Mouse (Mus musculus) olfactory bulb, adult 2 months (tissue): ENCODE measurements around the gene Rsf1.

Source experiments
- CTCF ChIP-seq: fragments of 200-500 bp; IDR thresholded peaks from 2 replicates; pipeline ENCODE4 v1.5.1; 2012; ENCODE audit warnings: low read depth, mild to moderate bottlenecking, low read length, moderate library complexity; ENCODE audit not compliant: insufficient read depth
- POLR2A ChIP-seq: fragments of 200-500 bp; IDR thresholded peaks from 2 replicates; pipeline ENCODE4 v1.6.1; 2012; ENCODE audit warnings: mild to moderate bottlenecking, low read depth, low read length, moderate library complexity; ENCODE audit not compliant: insufficient read depth

DNA sequence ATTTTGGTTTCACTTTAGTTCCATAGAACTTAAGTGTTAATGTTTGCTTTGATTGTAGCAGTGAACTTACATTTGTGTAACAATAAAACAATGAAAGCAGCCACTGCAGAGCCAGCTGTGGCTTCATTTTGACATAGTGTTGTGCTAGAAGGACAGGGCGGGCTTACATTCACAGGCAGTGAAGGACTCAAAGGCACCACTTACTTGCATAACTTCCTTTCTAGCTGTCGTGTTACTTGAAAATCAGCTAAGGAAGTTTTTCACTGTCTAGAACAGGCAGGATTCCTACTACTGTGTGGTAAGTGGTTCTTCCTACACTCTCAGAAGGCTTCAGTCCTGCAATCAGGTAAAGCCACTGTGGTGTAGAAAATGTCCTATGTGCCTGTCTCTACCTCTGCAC is 108.1 kb downstream of the Rsf1 start:
- TF ChIP-seq POLR2A (no peak), CTCF (no peak)
